Mouse (Mus musculus) forebrain, embryonic 14.5 days (tissue): Measurements from ENCODE around the gene Ckap4. TPM values are rescaled to one million over a fixed set of nuclear protein-coding genes. Genes with fewer than 3 reads are reported as not detected.

Experiments
- ATAC-seq: fragments of 200-750 bp; cut with Nextera tagmentation; 2 replicates; pipeline ENCODE4 v1.8.0; 2017; ENCODE audit warnings: mild to moderate bottlenecking, moderate library complexity
- DNase-seq: peaks from one replicate; pipeline ENCODE4 v3.0.0-alpha.2; 2015; ENCODE audit warnings: low spot score
- H3K27ac ChIP-seq: fragments of 300-500 bp; sonication (generic); 2 replicates; pipeline ENCODE4 v1.5.1; 2014; ENCODE audit warnings: low read depth, mild to moderate bottlenecking, control low read depth, low read length, moderate library complexity
- H3K27me3 ChIP-seq: fragments of 300-500 bp; sonication (generic); replicated peaks from 2 replicates; pipeline ENCODE4 v1.6.1; 2014; ENCODE audit warnings: low read length, control low read depth, mixed read lengths; ENCODE audit not compliant: control insufficient read depth, insufficient read depth
- H3K36me3 ChIP-seq: fragments of 300-500 bp; sonication (generic); 2 replicates; pipeline ENCODE4 v1.6.1; 2014; ENCODE audit warnings: low read length, control low read depth; ENCODE audit not compliant: control insufficient read depth, insufficient read depth
- H3K4me1 ChIP-seq: fragments of 300-500 bp; sonication (generic); 2 replicates; pipeline ENCODE4 v1.6.1; 2014; ENCODE audit warnings: antibody characterized with exemption, low read length, control low read depth; ENCODE audit not compliant: control insufficient read depth, insufficient read depth
- H3K4me2 ChIP-seq: fragments of 300-500 bp; sonication (generic); 2 replicates; pipeline ENCODE4 v1.6.1; 2014; ENCODE audit warnings: mild to moderate bottlenecking, control low read depth, low read length
- H3K4me3 ChIP-seq: fragments of 300-500 bp; sonication (generic); 2 replicates; pipeline ENCODE4 v1.5.1; 2014; ENCODE audit warnings: low read depth, low read length, control low read depth
- H3K9ac ChIP-seq: fragments of 300-500 bp; sonication (generic); 2 replicates; pipeline ENCODE4 v1.6.1; 2014; ENCODE audit warnings: mild to moderate bottlenecking, low read length, control low read depth, moderate library complexity
- H3K9me3 ChIP-seq: fragments of 300-500 bp; sonication (generic); replicated peaks from 2 replicates; pipeline ENCODE4 v1.6.1; 2016; ENCODE audit warnings: low read length, control low read depth, mixed read lengths; ENCODE audit not compliant: control insufficient read depth
- WGBS: fragments of 180-500 bp; shearing (Covaris S2); extraction: QIAGEN DNeasy Blood & Tissue Kit; methylation state at CpG from one replicate; pipeline ENCODE4 v1.1.7; 2014; 5-methylcytosine and 5-hydroxymethylcytosine counted together
- polyA plus RNA-seq: library from polyadenylated mRNA; unstranded; fragments of >200 nt; fragmentation: Nextera tagmentation; extraction: Ambion mirVana; gene quantifications from 2 replicates; pipeline ENCODE4 v1.2.1, GENCODE M21; 2014

The Ckap4 gene
- polyA plus RNA-seq, 1 experiment from 2014 or later, result 40.1 TPM

DNA sequence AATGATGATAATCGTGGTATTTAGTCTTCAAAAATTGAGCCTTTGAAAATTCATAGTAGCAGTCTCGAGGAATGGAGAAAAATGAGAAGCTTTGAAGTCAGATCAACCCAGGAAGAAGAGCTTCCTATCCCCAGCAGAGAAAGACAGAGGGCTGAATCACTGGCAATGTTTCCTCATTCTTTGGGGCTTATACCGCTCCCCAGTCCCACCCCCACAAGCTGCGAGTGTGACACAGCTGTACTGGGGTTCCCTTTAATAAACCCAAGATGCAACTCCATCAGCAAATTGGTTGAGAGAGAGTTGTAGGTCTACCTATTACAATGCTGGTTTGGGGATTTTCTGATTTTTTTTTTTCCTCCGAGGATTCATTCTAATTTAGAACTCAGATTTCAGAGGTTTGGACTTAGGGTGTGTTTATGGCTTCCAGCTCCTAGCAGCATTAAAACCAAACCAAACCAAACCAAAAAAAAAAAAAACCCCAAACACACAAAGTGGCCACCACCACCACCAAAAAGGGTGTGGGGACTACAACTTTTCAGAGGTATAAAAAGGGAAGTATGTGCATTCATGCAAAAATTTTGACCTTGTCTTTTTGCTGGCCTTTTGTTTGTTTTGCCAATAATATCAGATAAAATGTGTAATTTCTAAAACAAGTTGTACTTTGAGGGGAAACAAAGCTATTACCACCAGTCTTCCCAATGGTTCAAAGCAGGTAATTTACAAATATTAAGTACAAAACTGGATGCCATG is 40.0 kb upstream of the Ckap4 start:
- H3K9me3 ChIP-seq, result no peaks in the 10 kb centered on the region
- no peak overlapping the region for H3K4me3 ChIP-seq
- H3K27me3 ChIP-seq, result no peaks in the 10 kb centered on the region; the same call in 1 of the 2 replicates
- no peak overlapping the region for H3K9ac ChIP-seq
- no peak for DNase-seq
- H3K36me3 ChIP-seq, result no peaks in the 10 kb centered on the region
- 70% methylated on average over 5 of the region's 5 CpGs for WGBS
- no peak overlapping the region for H3K4me2 ChIP-seq
- H3K4me1 ChIP-seq, result peaks cover 8% of the 10 kb centered on the region; the same call in 1 of the 2 replicates
- ATAC-seq, result no peak
- no peak overlapping the region for H3K27ac ChIP-seq

DNA sequence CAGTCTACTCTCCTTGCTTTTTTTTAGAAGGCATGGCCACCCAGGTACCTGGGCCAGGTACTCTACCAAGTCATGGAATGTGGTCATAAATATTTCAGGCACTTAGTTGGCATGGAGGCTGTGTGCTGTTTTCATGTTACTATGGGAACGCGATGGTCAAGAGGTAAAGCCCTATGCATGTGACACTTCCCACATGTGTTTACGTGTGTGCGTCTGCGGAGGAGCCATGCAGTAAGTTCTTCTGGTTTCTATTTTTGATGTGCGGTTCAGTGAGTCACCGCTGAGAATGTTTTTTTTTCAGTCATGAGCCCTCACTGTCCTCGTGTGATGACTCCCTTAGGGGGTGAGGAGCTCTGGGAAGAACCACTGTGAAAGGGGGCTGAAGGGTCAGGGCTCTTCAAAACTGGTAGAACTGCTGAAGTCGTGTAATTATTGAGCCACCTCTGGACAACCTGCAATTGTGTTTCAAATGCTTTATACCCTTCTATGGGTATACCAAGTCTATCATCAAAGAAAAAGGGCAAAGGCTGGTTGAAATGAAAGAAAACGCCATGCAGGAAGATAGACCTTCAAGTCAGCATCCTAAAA is 37.3 kb upstream of the Ckap4 start:
- Histone ChIP-seq H3K36me3 (no peaks in the 10 kb centered on the region), H3K9me3 (no peaks in the 10 kb centered on the region), H3K4me2 (no peak overlapping the region), H3K4me3 (no peak overlapping the region), H3K4me1 (0 out of 2 replicates have a peak, but pooled peaks cover 3% of the 10 kb centered on the region), H3K9ac (no peak overlapping the region), H3K27me3 (no peaks in the 10 kb centered on the region; the same call in 1 of the 2 replicates), H3K27ac (no peak overlapping the region)
- WGBS, result 91% methylated on average over 10 of the region's 10 CpGs
- DNase-seq (no peak), ATAC-seq (no peak)

DNA sequence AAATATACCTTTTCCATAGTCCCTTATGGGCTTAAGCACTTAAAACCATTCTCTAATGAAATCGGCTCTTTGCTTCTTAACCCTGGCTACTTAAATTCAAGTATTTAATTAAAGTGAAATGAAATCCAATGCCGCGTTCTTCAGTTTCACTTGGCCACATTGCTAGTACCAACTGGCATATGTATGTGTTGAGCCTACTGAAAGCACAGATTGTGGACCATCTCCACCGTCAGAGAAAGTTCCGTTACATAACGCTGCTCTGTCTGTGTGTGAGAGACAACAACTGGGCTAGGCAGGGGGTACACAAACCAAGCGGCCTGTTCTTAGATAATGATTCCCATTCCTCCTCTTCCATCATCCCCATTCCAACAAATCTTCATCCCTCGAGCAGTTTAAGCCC is 30.6 kb upstream of the Ckap4 start:
- Histone ChIP-seq H3K27ac (no peak overlapping the region), H3K9ac (no peak overlapping the region), H3K36me3 (no peaks in the 10 kb centered on the region), H3K4me3 (no peak overlapping the region), H3K4me1 (no peaks in the 10 kb centered on the region), H3K4me2 (no peak overlapping the region), H3K9me3 (no peaks in the 10 kb centered on the region), H3K27me3 (no peaks in the 10 kb centered on the region)
- WGBS, result 84% methylated on average over 8 of the region's 8 CpGs
- DNase-seq (no peak), ATAC-seq (no peak)

DNA sequence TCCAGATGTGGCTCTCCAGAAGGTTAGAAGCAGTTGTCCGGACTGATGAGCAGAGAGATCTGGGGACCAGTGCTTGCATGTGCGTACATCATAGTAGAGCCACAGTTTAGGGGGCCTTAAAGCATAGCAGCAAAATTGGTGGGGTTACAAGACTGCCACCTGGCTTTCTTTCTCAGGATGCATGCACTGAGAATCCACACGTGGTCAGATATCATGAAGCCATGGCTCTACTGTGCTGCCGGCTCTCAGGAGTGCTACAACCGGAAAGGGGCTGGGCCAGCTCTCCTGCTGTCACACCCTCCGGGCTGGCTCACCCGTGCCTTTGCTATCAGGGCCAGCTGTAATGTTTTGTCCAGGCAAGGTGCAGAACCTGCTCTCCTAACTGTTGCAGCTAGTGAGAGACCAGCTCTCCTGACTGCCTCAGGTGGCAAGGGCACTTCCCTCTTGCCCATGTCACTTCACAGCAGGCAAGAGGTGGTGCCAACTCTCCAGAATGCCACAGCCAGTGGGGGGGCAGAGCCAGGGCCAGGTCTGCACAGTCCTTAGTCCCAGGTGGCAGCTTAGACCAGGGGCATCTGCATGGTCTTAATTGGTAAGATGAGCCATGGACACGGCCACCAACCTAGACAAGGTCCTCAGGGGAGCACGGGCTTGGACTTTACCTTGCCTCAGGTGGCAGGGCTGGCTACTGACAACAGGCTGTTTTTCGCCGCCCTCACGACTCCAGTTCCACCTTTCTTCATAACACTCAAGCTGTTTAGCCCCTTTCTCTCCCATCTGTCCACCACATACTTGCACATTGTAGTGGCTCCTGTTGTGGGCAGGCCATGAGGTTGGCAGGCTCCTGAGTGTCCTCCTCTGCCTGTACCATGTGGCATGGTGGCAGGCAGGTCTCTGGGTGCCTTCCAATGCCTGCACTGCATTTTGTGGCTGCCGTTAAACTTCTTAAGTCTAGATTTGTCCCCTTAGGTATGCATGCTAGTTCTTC is 29.0 kb upstream of the Ckap4 start:
- Histone ChIP-seq H3K4me1 (no peaks in the 10 kb centered on the region), H3K9me3 (no peaks in the 10 kb centered on the region), H3K9ac (no peak overlapping the region), H3K36me3 (no peaks in the 10 kb centered on the region), H3K27me3 (no peaks in the 10 kb centered on the region), H3K27ac (no peak overlapping the region), H3K4me2 (no peak overlapping the region), H3K4me3 (no peak overlapping the region)
- 76% methylated on average over 13 of the region's 13 CpGs for WGBS
- ATAC-seq (no peak), DNase-seq (no peak)

DNA sequence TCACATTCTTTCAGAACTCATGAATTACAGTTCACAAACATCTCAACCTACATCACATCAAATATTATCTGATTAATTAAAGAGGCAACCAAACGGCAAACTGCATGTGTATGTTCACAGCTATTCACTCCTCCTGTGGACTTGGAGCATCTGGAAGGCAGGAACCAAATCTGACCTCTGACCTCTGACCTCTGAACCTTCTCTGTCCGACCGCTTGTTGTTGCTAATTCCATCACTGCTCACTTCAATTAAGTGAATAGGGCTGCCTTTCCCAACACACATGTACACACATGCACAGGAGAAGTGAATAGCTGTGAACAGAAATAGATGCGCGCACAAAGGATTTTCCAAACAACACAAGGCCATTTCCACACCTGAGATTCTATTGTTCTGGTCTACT is 28.3 kb upstream of the Ckap4 start:
- Histone ChIP-seq H3K4me3 (no peak overlapping the region), H3K36me3 (no peaks in the 10 kb centered on the region), H3K27ac (no peak overlapping the region), H3K9me3 (no peaks in the 10 kb centered on the region), H3K4me2 (no peak overlapping the region), H3K9ac (no peak overlapping the region), H3K27me3 (no peaks in the 10 kb centered on the region), H3K4me1 (no peaks in the 10 kb centered on the region)
- DNase-seq, result no peak
- no peak for ATAC-seq
- WGBS, result 81% methylated on average over 5 of the region's 5 CpGs

DNA sequence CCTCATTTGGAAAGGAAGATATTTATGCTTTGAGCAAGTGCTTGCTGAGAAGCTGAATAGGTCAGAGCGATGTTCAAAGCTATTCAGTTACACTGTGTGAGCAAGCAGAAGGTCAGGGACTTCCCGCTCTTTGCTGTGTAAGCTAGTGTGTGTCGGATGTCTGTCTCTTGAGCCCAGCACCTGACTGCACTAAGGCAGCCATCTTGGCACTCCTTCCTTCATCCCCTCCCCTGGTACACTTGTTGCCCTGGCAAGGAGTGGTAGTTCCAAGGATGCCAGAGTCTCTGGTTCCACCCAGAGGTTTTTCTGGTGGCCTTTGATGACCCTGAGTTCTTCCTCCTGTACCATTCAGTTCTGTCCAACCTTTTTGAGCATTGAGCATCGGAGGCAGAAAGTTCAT is 26.1 kb upstream of the Ckap4 start:
- H3K9me3 ChIP-seq, result no peaks in the 10 kb centered on the region
- no peak overlapping the region for H3K4me3 ChIP-seq
- no peak overlapping the region for H3K27ac ChIP-seq
- no peak overlapping the region for H3K9ac ChIP-seq
- ATAC-seq (no peak), DNase-seq (no peak)
- H3K36me3 ChIP-seq, result no peaks in the 10 kb centered on the region
- no peaks in the 10 kb centered on the region for H3K27me3 ChIP-seq
- H3K4me2 ChIP-seq, result no peak overlapping the region
- H3K4me1 ChIP-seq, result no peaks in the 10 kb centered on the region
- 95% methylated on average over 4 of the region's 4 CpGs for whole genome bisulfite sequencing

DNA sequence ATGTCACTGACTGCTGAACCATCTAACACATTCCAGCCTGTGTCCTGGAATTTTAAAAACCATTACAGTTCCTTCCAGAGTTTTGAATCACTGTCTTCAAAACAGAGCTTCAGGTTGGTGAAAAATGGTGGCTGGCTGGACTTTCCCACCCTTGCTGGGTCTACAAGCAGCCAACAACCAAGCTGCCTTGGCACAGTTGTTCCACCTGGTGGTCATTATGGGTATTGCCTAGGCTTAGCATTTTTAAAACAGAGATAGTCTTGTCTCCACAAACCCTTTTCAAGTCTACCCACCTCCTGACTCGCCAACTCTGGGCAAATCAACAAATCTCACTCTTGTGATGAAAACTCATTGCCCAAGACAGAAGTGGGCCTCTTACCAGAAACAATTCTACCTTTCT is 24.6 kb upstream of the Ckap4 start:
- 89% methylated on average over 1 of the region's 1 CpGs for WGBS
- Histone ChIP-seq H3K4me2 (no peak overlapping the region), H3K4me3 (no peak overlapping the region), H3K27ac (no peak overlapping the region), H3K36me3 (no peaks in the 10 kb centered on the region), H3K27me3 (no peaks in the 10 kb centered on the region), H3K9ac (no peak overlapping the region), H3K4me1 (no peaks in the 10 kb centered on the region), H3K9me3 (no peaks in the 10 kb centered on the region)
- ATAC-seq (no peak), DNase-seq (no peak)

DNA sequence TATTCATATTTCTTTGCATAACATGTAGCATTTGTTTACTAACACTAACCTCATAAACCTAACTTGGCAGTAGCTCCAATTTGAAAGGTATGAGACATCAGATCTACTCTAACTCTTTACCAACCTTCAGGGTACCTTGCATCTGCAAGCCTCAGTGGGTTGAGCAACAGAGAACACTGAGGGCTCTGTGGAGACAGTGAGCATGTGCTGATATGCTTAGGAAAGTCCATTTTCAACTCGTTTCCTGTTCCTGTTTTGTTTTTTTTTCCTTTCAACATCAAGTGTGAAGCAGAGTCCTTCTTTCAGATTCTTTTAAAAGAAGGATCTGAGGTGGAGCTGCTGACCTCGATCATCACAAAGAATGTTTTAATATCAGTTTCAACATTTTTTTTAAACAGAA is 22.3 kb upstream of the Ckap4 start:
- WGBS, result 83% methylated on average over 2 of the region's 2 CpGs
- ATAC-seq, result no peak
- no peak for DNase-seq

More for the DNA sequence above, 22.3 kb upstream of the Ckap4 start:
- no peak overlapping the region for H3K4me2 ChIP-seq
- H3K9me3 ChIP-seq, result no peaks in the 10 kb centered on the region
- no peaks in the 10 kb centered on the region for H3K27me3 ChIP-seq
- no peak overlapping the region for H3K9ac ChIP-seq
- no peaks in the 10 kb centered on the region for H3K4me1 ChIP-seq
- no peak overlapping the region for H3K27ac ChIP-seq
- H3K4me3 ChIP-seq, result no peak overlapping the region
- no peaks in the 10 kb centered on the region for H3K36me3 ChIP-seq
